Mouse (Mus musculus): Measurements from ENCODE around the gene 1700049E17Rik1.
"Not testable (repeated sequence)": the region's sequence is repeated elsewhere in the genome, so short reads cannot be mapped to it uniquely, and the experiment has no call there.

GRCm38 (mm10) chr14:41967827-41968226, 43.1 kb downstream of the 1700049E17Rik1 start, which contains the start of gene Gm6401:
- TF ChIP-seq CTCF (conservative IDR thresholded peaks at IDR 0.05; ENCODE audit: insufficient read depth, insufficient read length, low read depth, low read length); POLR2A (IDR thresholded peaks at IDR 0.05; ENCODE audit: low read depth, low read length): not testable (repeated sequence)
